ENCODE assay signal across 25 mouse cellular contexts in genomic region chr12:55049731-55050353, GRCm38 (mm10). TPM values are rescaled to one million over a fixed set of nuclear protein-coding genes. Genes with fewer than 3 reads are reported as not detected.
DNase-seq lines count a peak whose midpoint lies in the region; ATAC-seq lines count a peak whose summit lies in the region.
"Had no signal": no experiment of that assay in that cellular context is flagged by ENCODE, and none has a peak within 500 bp of the region (broad histone marks: within the 10 kb centered on the region; RNA-seq: fewer than 3 reads in every experiment).

No protein-coding gene starts in this region.

- 82% methylated on average over 8 of the region's 8 CpGs for WGBS in liver, embryonic 13.5 days (ENCODE audit: insufficient replicate concordance)

- intact Hi-C loops in gastrocnemius, postnatal 36 days (cut with DNase I), result no loop called here

- no peak overlapping the region for H3K9ac ChIP-seq in liver, embryonic 13.5 days
- H3K9ac ChIP-seq: forebrain, postnatal 0 days; limb, embryonic 13.5 days; lung, embryonic 14.5 days; midbrain, embryonic 15.5 days had no signal

- H3K36me3 ChIP-seq in liver, embryonic 13.5 days, result peaks cover 28% of the 10 kb centered on the region

- peaks cover 53% of the 10 kb centered on the region for H3K4me1 ChIP-seq in liver, embryonic 13.5 days (replicated peaks)
- H3K4me1 ChIP-seq: forebrain, embryonic 10.5 days; limb, embryonic 13.5 days; midbrain, embryonic 15.5 days had no signal

- no peak overlapping the region for H3K4me3 ChIP-seq in liver, embryonic 13.5 days (replicated peaks)
- H3K4me3 ChIP-seq: forebrain, embryonic 10.5 days; gastrocnemius, adult 2 months; heart, embryonic 10.5 days; limb, embryonic 13.5 days; midbrain, embryonic 15.5 days had no signal

- no peak overlapping the region for H3K4me2 ChIP-seq in liver, embryonic 13.5 days
- H3K4me2 ChIP-seq: limb, embryonic 13.5 days; lung, embryonic 14.5 days; midbrain, embryonic 15.5 days had no signal

- peak; percentile 80 for ATAC-seq in activated CD4-positive, CD25-positive, alpha-beta regulatory T cell, adult 4 months
- no peak for ATAC-seq in liver, embryonic 13.5 days (ENCODE audit: low read depth)
- ATAC-seq: forebrain, postnatal 0 days; hindbrain, postnatal 0 days; midbrain, embryonic 15.5 days; Patski had no signal

- peak; percentile 10 for DNase-seq in thymus, postnatal 4 days
- DNase-seq in thymus, adult 18-20 months, result no peak
- DNase-seq in liver, embryonic 13.5 days, result no peak
- DNase-seq in gastrocnemius, postnatal 36 days, result no peak
- DNase-seq in urinary bladder, postnatal 25 days (ENCODE audit: low spot score), result no peak
- no peak for DNase-seq in spleen, postnatal 36 days (ENCODE audit: low spot score in 2 of 2)
- DNase-seq: adrenal gland, adult 2 months; cerebellum, adult 11 months; cerebellum, adult 9-11 months; forebrain, postnatal 0 days; gastrocnemius, adult 2 months; kidney, adult 11 months; kidney, postnatal 4 days; layer of hippocampus, adult 9-11 months; lung, embryonic 14.5 days; right cerebral cortex, adult 18-20 months; thymus, postnatal 14 days had no signal

- no peaks in the 10 kb centered on the region for H3K9me3 ChIP-seq in liver, embryonic 13.5 days (replicated peaks)
- H3K9me3 ChIP-seq: forebrain, embryonic 10.5 days; heart, embryonic 10.5 days; midbrain, embryonic 15.5 days had no signal

- no peaks in the 10 kb centered on the region for H3K27me3 ChIP-seq in liver, embryonic 13.5 days
- H3K27me3 ChIP-seq: limb, embryonic 13.5 days; midbrain, embryonic 15.5 days; Patski had no signal

- peak overlapping the region; percentile 98 for H3K27ac ChIP-seq in liver, embryonic 13.5 days
- H3K27ac ChIP-seq: forebrain, embryonic 10.5 days; gastrocnemius, adult 2 months; heart, embryonic 10.5 days; hindbrain, postnatal 0 days; limb, embryonic 13.5 days; midbrain, embryonic 15.5 days; stomach, postnatal 0 days had no signal

RNA-seq across cellular contexts. Expression of gene 2700097O09Rik, which starts 30.1 kb away (rescaled TPM):
- polyA plus RNA-seq in activated CD4-positive, CD25-positive, alpha-beta regulatory T cell, adult 4 months (2017; shearing (Covaris generic)), result 10 to 100 TPM; 14.0 to 17.8 TPM
- 30.6 and 32.9 TPM in 2 replicates for polyA plus RNA-seq in liver, embryonic 13.5 days (2015; fragmentation: Nextera tagmentation; extraction: Ambion mirVana)
- total RNA-seq in gastrocnemius, postnatal 36 days (2021), result 1 to 10 TPM; 6.1 to 8.2 TPM

RNA-seq across cellular contexts. Expression of gene Srp54a, which starts 30.2 kb away (rescaled TPM):
- polyA plus RNA-seq in activated CD4-positive, CD25-positive, alpha-beta regulatory T cell, adult 4 months (2017; shearing (Covaris generic)), result 100 to 1,000 TPM; 137 to 147 TPM
- polyA plus RNA-seq in liver, embryonic 13.5 days (2015; fragmentation: Nextera tagmentation; extraction: Ambion mirVana), result 94.7 and 121 TPM in 2 replicates
- 10 to 100 TPM; 72.8 to 73.3 TPM for total RNA-seq in gastrocnemius, postnatal 36 days (2021)

RNA-seq across cellular contexts. Expression of gene Baz1a, which starts 35.7 kb away (rescaled TPM):
- polyA plus RNA-seq in activated CD4-positive, CD25-positive, alpha-beta regulatory T cell, adult 4 months (2017; shearing (Covaris generic)), result 10 to 100 TPM; 32.7 to 38.6 TPM
- polyA plus RNA-seq in liver, embryonic 13.5 days (2015; fragmentation: Nextera tagmentation; extraction: Ambion mirVana), result 32.3 and 38.0 TPM in 2 replicates
- 1 to 10 TPM; 3.7 to 3.9 TPM for total RNA-seq in gastrocnemius, postnatal 36 days (2021)
